Mouse (Mus musculus) heart, postnatal 0 days (tissue): ENCODE results near the gene Adcy2.

ENCODE experiments used
- CTCF ChIP-seq: IDR thresholded peaks from 2 replicates; pipeline ENCODE4 v1.5.1; 2016; ENCODE audit warnings: antibody characterized with exemption, control low read depth, low read depth
- EP300 ChIP-seq: IDR thresholded peaks from 2 replicates; pipeline ENCODE4 v1.6.1; 2016; ENCODE audit warnings: antibody characterized with exemption, low read depth

DNA sequence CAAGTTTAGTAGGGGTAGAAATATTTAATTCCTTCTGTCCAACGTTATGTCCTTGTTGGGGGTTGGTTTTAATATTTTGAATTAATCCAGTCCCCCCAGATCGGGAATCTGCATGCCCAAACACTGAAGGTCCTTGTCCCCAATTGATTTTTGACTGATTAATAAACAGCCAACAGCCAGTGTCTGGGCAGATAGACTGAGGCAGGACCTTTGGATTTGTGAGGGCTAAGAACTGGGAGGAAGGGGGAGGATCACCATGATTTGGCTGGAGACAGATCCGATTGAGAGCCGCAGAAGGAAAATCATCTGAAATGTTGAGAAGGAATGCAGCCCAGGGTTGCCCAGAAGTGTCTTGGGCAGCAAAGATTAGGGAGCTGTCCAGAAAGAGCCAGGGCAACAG lies 5.1 kb upstream of the Adcy2 start:
- TF ChIP-seq CTCF, result no peak
- TF ChIP-seq EP300, result no peak
